Mouse (Mus musculus): ENCODE measurements around the gene Sh3pxd2a.

Sh3pxd2a gene

GRCm38 (mm10) chr19:47224743-47225142 is 239.5 kb downstream of the Sh3pxd2a start:
- no peak for DNase-seq

- peak; percentile 47 to 70 for DNase-seq
These were observed 241.2 kb downstream of the Sh3pxd2a start for GRCm38 (mm10) chr19:47222841-47223557.

GRCm38 (mm10) chr19:47222154-47222840 is 241.9 kb downstream of the Sh3pxd2a start:
- DNase-seq = peak; percentile 85 to 88

GRCm38 (mm10) chr19:47221500-47222153 is 242.6 kb downstream of the Sh3pxd2a start:
- DNase-seq = peak; percentile 57 to 64

- no peak for DNase-seq
These were observed 243.2 kb downstream of the Sh3pxd2a start for GRCm38 (mm10) chr19:47221006-47221405.

GRCm38 (mm10) chr19:47220232-47220631 is 244.0 kb downstream of the Sh3pxd2a start:
- DNase-seq = no peak

- DNase-seq = no peak
These were observed 244.6 kb downstream of the Sh3pxd2a start for GRCm38 (mm10) chr19:47219622-47220021.

GRCm38 (mm10) chr19:47216766-47217165 is 247.4 kb downstream of the Sh3pxd2a start:
- DNase-seq = no peak

GRCm38 (mm10) chr19:47213470-47213869 is 250.7 kb downstream of the Sh3pxd2a start:
- DNase-seq = no peak

- DNase-seq = peak in 1 of 2 experiments; percentile 62
These were observed 251.8 kb downstream of the Sh3pxd2a start for GRCm38 (mm10) chr19:47212401-47212800.

GRCm38 (mm10) chr19:47211609-47212312 is 252.4 kb downstream of the Sh3pxd2a start:
- peak; percentile 79 to 90 for DNase-seq

- peak in 1 of 2 experiments; percentile 20 for DNase-seq
These were observed 253.8 kb downstream of the Sh3pxd2a start for GRCm38 (mm10) chr19:47210432-47210831.

Measured in cerebellum, postnatal 25 days (tissue).